Mouse (Mus musculus) erythroblast, embryonic 14.5 days (primary cell): ENCODE measurements around the gene Thumpd2.

Experiments used
- GATA1 ChIP-seq: IDR thresholded peaks from 2 replicates; pipeline ENCODE4 v1.6.1; 2012; ENCODE audit warnings: low read length, inconsistent platforms, mixed read lengths
- TAL1 ChIP-seq: IDR thresholded peaks from 3 replicates; pipeline ENCODE4 v1.6.1; 2012; ENCODE audit warnings: low read length, inconsistent platforms, mixed read lengths

- TF ChIP-seq GATA1: no peak
- TF ChIP-seq TAL1: no peak
Measured at GRCm38 (mm10) chr17:81001010-81001409, 63.9 kb downstream of the Thumpd2 start.
